In genomic region chr14:86721082-86721481, GRCm38 (mm10) we compare ENCODE assay signal across 25 mouse cellular contexts.
"Had no signal": no experiment of that assay in that cellular context is flagged by ENCODE, and none has a peak within 500 bp of the region (broad histone marks: within the 10 kb centered on the region; RNA-seq: fewer than 3 reads in every experiment).

No protein-coding gene starts in this region.

- H3K4me1 ChIP-seq: heart, embryonic 13.5 days; heart, embryonic 15.5 days; hindbrain, embryonic 13.5 days; hindbrain, embryonic 15.5 days; kidney, embryonic 15.5 days; limb, embryonic 10.5 days; limb, embryonic 12.5 days had no signal

- DNase-seq: gastrocnemius, postnatal 14 days; gastrocnemius, postnatal 36 days; heart, adult 11 months; heart, adult 2 months; heart, postnatal 14 days; heart, postnatal 36 days; kidney, adult 11 months; kidney, adult 2 months; kidney, adult 9 months; kidney, postnatal 14 days; kidney, postnatal 36 days had no signal

- H3K27ac ChIP-seq: heart, adult 2 months; heart, embryonic 13.5 days; heart, embryonic 15.5 days; hindbrain, embryonic 13.5 days; hindbrain, embryonic 15.5 days; hindbrain, postnatal 0 days; kidney, embryonic 15.5 days; kidney, postnatal 0 days; layer of hippocampus, adult 2 months; left cerebral cortex, adult 2 months; limb, embryonic 10.5 days; limb, embryonic 12.5 days had no signal

- ATAC-seq: hindbrain, postnatal 0 days; intestine, embryonic 16.5 days had no signal

- H3K36me3 ChIP-seq: heart, embryonic 13.5 days; heart, embryonic 15.5 days; hindbrain, embryonic 13.5 days; hindbrain, embryonic 15.5 days; kidney, embryonic 15.5 days; limb, embryonic 10.5 days; limb, embryonic 12.5 days; liver, embryonic 15.5 days had no signal

- H3K9ac ChIP-seq: heart, embryonic 13.5 days; heart, embryonic 15.5 days; hindbrain, embryonic 13.5 days; hindbrain, embryonic 15.5 days; kidney, embryonic 15.5 days; limb, embryonic 12.5 days; liver, embryonic 15.5 days had no signal

- H3K9me3 ChIP-seq: heart, embryonic 13.5 days; heart, embryonic 15.5 days; hindbrain, embryonic 13.5 days; hindbrain, embryonic 15.5 days; kidney, embryonic 15.5 days; limb, embryonic 10.5 days; limb, embryonic 12.5 days; liver, embryonic 15.5 days had no signal

- H3K27me3 ChIP-seq: heart, embryonic 13.5 days; heart, embryonic 15.5 days; hindbrain, embryonic 13.5 days; hindbrain, embryonic 15.5 days; kidney, embryonic 15.5 days; limb, embryonic 12.5 days; liver, embryonic 15.5 days had no signal

- H3K4me2 ChIP-seq: heart, embryonic 11.5 days; heart, embryonic 13.5 days; heart, embryonic 15.5 days; hindbrain, embryonic 13.5 days; hindbrain, embryonic 15.5 days; kidney, embryonic 15.5 days; limb, embryonic 12.5 days had no signal

- H3K4me3 ChIP-seq: heart, adult 2 months; heart, embryonic 13.5 days; heart, embryonic 15.5 days; hindbrain, embryonic 13.5 days; hindbrain, embryonic 15.5 days; kidney, embryonic 15.5 days; layer of hippocampus, adult 2 months; left cerebral cortex, adult 2 months; limb, embryonic 10.5 days; limb, embryonic 12.5 days; liver, embryonic 15.5 days had no signal
